Mouse (Mus musculus) splenic B cell, adult 2 months (primary cell): Measurements from ENCODE around the gene C1qtnf2.

Experiments
- DNase-seq: peaks from one replicate; pipeline ENCODE4 v3.0.0-alpha.2; 2011; ENCODE audit warnings: low read depth, low spot score
- H3K27me3 ChIP-seq: 2 replicates; pipeline ENCODE4 v1.6.1; 2012; ENCODE audit warnings: mild to moderate bottlenecking, low read length, moderate library complexity, mixed read lengths; ENCODE audit not compliant: control insufficient read depth, poor library complexity, insufficient read depth, severe bottlenecking
- H3K36me3 ChIP-seq: 2 replicates; pipeline ENCODE4 v1.6.1; 2012; ENCODE audit warnings: mild to moderate bottlenecking, low read length, moderate library complexity, mixed read lengths; ENCODE audit not compliant: control insufficient read depth, poor library complexity, insufficient read depth, severe bottlenecking

The C1qtnf2 gene

GRCm38 (mm10) chr11:43539863-43540262 lies 65.8 kb downstream of the C1qtnf2 start:
- no peaks in the 10 kb centered on the region for H3K27me3 ChIP-seq
- no peak for DNase-seq
- H3K36me3 ChIP-seq = no peaks in the 10 kb centered on the region
